Mouse (Mus musculus) liver, embryonic 14.5 days (tissue): ENCODE data around the gene Armc9.

ENCODE experiments used
- CTCF ChIP-seq: IDR thresholded peaks from 2 replicates; pipeline ENCODE4 v1.5.1; 2016; ENCODE audit warnings: antibody characterized with exemption, low read depth, control low read depth
- EP300 ChIP-seq: IDR thresholded peaks from 2 replicates; pipeline ENCODE4 v1.6.1; 2016; ENCODE audit warnings: antibody characterized with exemption, low read depth

- TF ChIP-seq CTCF (no peak), EP300 (no peak)
Measured at GRCm38 (mm10) chr1:86154824-86155164, 214 bp downstream of the Armc9 start.
